Mouse (Mus musculus) embryonic facial prominence, embryonic 14.5 days (tissue): ENCODE results near the gene Ankfn1. TPM values are rescaled to one million over a fixed set of nuclear protein-coding genes. Genes with fewer than 3 reads are reported as not detected.

Source experiments
- ATAC-seq: fragments of 200-750 bp; cut with Nextera tagmentation; 2 replicates; pipeline ENCODE4 v1.8.0; 2017; ENCODE audit warnings: low read depth, moderate number of reproducible peaks, moderate TSS enrichment
- DNase-seq: peaks from one replicate; pipeline ENCODE4 v3.0.0-alpha.2; 2015; ENCODE audit warnings: low spot score
- H3K27ac ChIP-seq: fragments of 300-500 bp; sonication (generic); replicated peaks from 2 replicates; pipeline ENCODE4 v1.5.1; 2014; ENCODE audit warnings: low read depth, mild to moderate bottlenecking, low read length, moderate library complexity
- H3K27me3 ChIP-seq: fragments of 300-500 bp; sonication (generic); replicated peaks from 2 replicates; pipeline ENCODE4 v1.6.1; 2014; ENCODE audit warnings: low read length; ENCODE audit not compliant: control insufficient read depth, insufficient read depth
- H3K36me3 ChIP-seq: fragments of 300-500 bp; sonication (generic); 2 replicates; pipeline ENCODE4 v1.6.1; 2014; ENCODE audit warnings: low read length, mixed read lengths; ENCODE audit not compliant: control insufficient read depth, insufficient read depth
- H3K4me1 ChIP-seq: fragments of 300-500 bp; sonication (generic); 2 replicates; pipeline ENCODE4 v1.6.1; 2014; ENCODE audit warnings: antibody characterized with exemption, low read length; ENCODE audit not compliant: control insufficient read depth, insufficient read depth
- H3K4me2 ChIP-seq: fragments of 300-500 bp; sonication (generic); 2 replicates; pipeline ENCODE4 v1.6.1; 2014; ENCODE audit warnings: low read depth, mild to moderate bottlenecking, low read length, moderate library complexity, mixed read lengths
- H3K4me3 ChIP-seq: fragments of 300-500 bp; sonication (generic); 2 replicates; pipeline ENCODE4 v1.5.1; 2014; ENCODE audit warnings: low read depth, mild to moderate bottlenecking, low read length
- H3K9ac ChIP-seq: fragments of 300-500 bp; sonication (generic); 2 replicates; pipeline ENCODE4 v1.6.1; 2014; ENCODE audit warnings: low read depth, mild to moderate bottlenecking, low read length, moderate library complexity, mixed read lengths
- H3K9me3 ChIP-seq: fragments of 300-500 bp; sonication (generic); 2 replicates; pipeline ENCODE4 v1.6.1; 2016; ENCODE audit warnings: low read length; ENCODE audit not compliant: control insufficient read depth
- WGBS: fragments of 180-500 bp; shearing (Covaris S2); extraction: QIAGEN DNeasy Blood & Tissue Kit; methylation state at CpG from one replicate; pipeline ENCODE4 v1.1.7; 2014; 5-methylcytosine and 5-hydroxymethylcytosine counted together
- polyA plus RNA-seq: library from polyadenylated mRNA; unstranded; fragments of >200 nt; fragmentation: Nextera tagmentation; extraction: Ambion mirVana; gene quantifications from 2 replicates; pipeline ENCODE4 v1.2.1, GENCODE M21; 2014

Gene Ankfn1
- polyA plus RNA-seq, 1 experiment from 2014 or later = 2.0 TPM

- H3K27me3 ChIP-seq = no peaks in the 10 kb centered on the region
- H3K9ac ChIP-seq = no peak overlapping the region
- DNase-seq (no peak), ATAC-seq (no peak)
- H3K36me3 ChIP-seq = no peaks in the 10 kb centered on the region
- WGBS = 89% methylated on average over 4 of the region's 4 CpGs
- H3K27ac ChIP-seq = no peak overlapping the region
- no peaks in the 10 kb centered on the region for H3K9me3 ChIP-seq
- no peak overlapping the region for H3K4me2 ChIP-seq
- H3K4me3 ChIP-seq = no peak overlapping the region
- no peaks in the 10 kb centered on the region for H3K4me1 ChIP-seq
These were observed 198.3 kb downstream of the Ankfn1 start for GRCm38 (mm10) chr11:89579111-89579510.

- H3K9ac ChIP-seq = no peak overlapping the region
- DNase-seq (peak; percentile 51), ATAC-seq (peak; percentile 62; the same call in 1 of the 2 replicates)
- WGBS = 56% methylated on average over 11 of the region's 11 CpGs
- no peaks in the 10 kb centered on the region for H3K27me3 ChIP-seq
- no peak overlapping the region for H3K27ac ChIP-seq
- H3K4me1 ChIP-seq = no peaks in the 10 kb centered on the region
- no peak overlapping the region for H3K4me3 ChIP-seq
- no peaks in the 10 kb centered on the region for H3K36me3 ChIP-seq
- H3K9me3 ChIP-seq = no peaks in the 10 kb centered on the region
- H3K4me2 ChIP-seq = no peak overlapping the region
These were observed 203.1 kb downstream of the Ankfn1 start for GRCm38 (mm10) chr11:89574269-89574838.

- WGBS = 39% methylated on average over 11 of the region's 11 CpGs
- Histone ChIP-seq H3K27ac (no peak overlapping the region), H3K4me1 (no peaks in the 10 kb centered on the region), H3K9ac (no peak overlapping the region), H3K27me3 (no peaks in the 10 kb centered on the region), H3K4me3 (no peak overlapping the region), H3K9me3 (no peaks in the 10 kb centered on the region), H3K36me3 (no peaks in the 10 kb centered on the region), H3K4me2 (no peak overlapping the region)
- ATAC-seq (no peak), DNase-seq (peak; percentile 73)
These were observed 207.9 kb downstream of the Ankfn1 start for GRCm38 (mm10) chr11:89569391-89570145.

- Histone ChIP-seq H3K9ac (no peak overlapping the region), H3K4me1 (no peaks in the 10 kb centered on the region), H3K27ac (no peak overlapping the region), H3K9me3 (no peaks in the 10 kb centered on the region), H3K27me3 (no peaks in the 10 kb centered on the region), H3K4me2 (no peak overlapping the region), H3K36me3 (no peaks in the 10 kb centered on the region), H3K4me3 (no peak overlapping the region)
- 93% methylated on average over 4 of the region's 4 CpGs for WGBS
- ATAC-seq = no peak
- DNase-seq = no peak
These were observed 209.2 kb downstream of the Ankfn1 start for GRCm38 (mm10) chr11:89568246-89568645.

GRCm38 (mm10) chr11:89551441-89551840 lies 226.0 kb downstream of the Ankfn1 start:
- Histone ChIP-seq H3K4me1 (no peaks in the 10 kb centered on the region), H3K27ac (no peak overlapping the region), H3K36me3 (no peaks in the 10 kb centered on the region), H3K27me3 (no peaks in the 10 kb centered on the region), H3K4me3 (no peak overlapping the region), H3K4me2 (no peak overlapping the region), H3K9ac (no peak overlapping the region), H3K9me3 (no peaks in the 10 kb centered on the region)
- ATAC-seq (no peak), DNase-seq (no peak)
- WGBS = 89% methylated on average over 11 of the region's 11 CpGs

GRCm38 (mm10) chr11:89550921-89551320 lies 226.5 kb downstream of the Ankfn1 start:
- no peaks in the 10 kb centered on the region for H3K9me3 ChIP-seq
- H3K4me3 ChIP-seq = no peak overlapping the region
- 95% methylated on average over 3 of the region's 3 CpGs for WGBS
- no peaks in the 10 kb centered on the region for H3K36me3 ChIP-seq
- no peak overlapping the region for H3K4me2 ChIP-seq
- ATAC-seq (no peak), DNase-seq (no peak)
- no peaks in the 10 kb centered on the region for H3K27me3 ChIP-seq
- H3K9ac ChIP-seq = no peak overlapping the region
- H3K4me1 ChIP-seq = no peaks in the 10 kb centered on the region
- no peak overlapping the region for H3K27ac ChIP-seq

GRCm38 (mm10) chr11:89548786-89549185 lies 228.7 kb downstream of the Ankfn1 start:
- H3K4me3 ChIP-seq = no peak overlapping the region
- no peak overlapping the region for H3K9ac ChIP-seq
- H3K27me3 ChIP-seq = no peaks in the 10 kb centered on the region
- no peaks in the 10 kb centered on the region for H3K4me1 ChIP-seq
- no peaks in the 10 kb centered on the region for H3K9me3 ChIP-seq
- no peak overlapping the region for H3K4me2 ChIP-seq
- 52% methylated on average over 4 of the region's 4 CpGs for WGBS
- DNase-seq (no peak), ATAC-seq (no peak)
- H3K27ac ChIP-seq = no peak overlapping the region
- no peaks in the 10 kb centered on the region for H3K36me3 ChIP-seq

GRCm38 (mm10) chr11:89546164-89546563 lies 231.3 kb downstream of the Ankfn1 start:
- ATAC-seq = peak; percentile 60; the same call in 1 of the 2 replicates
- Histone ChIP-seq H3K36me3 (no peaks in the 10 kb centered on the region), H3K9ac (no peak overlapping the region), H3K4me2 (no peak overlapping the region), H3K4me3 (no peak overlapping the region), H3K4me1 (no peaks in the 10 kb centered on the region), H3K27ac (no peak overlapping the region), H3K27me3 (no peaks in the 10 kb centered on the region), H3K9me3 (peaks cover 4% of the 10 kb centered on the region; the same call in 1 of the 2 replicates)
- WGBS = 43% methylated on average over 7 of the region's 7 CpGs
- DNase-seq = peak; percentile 85
